In the genomic region with DNA sequence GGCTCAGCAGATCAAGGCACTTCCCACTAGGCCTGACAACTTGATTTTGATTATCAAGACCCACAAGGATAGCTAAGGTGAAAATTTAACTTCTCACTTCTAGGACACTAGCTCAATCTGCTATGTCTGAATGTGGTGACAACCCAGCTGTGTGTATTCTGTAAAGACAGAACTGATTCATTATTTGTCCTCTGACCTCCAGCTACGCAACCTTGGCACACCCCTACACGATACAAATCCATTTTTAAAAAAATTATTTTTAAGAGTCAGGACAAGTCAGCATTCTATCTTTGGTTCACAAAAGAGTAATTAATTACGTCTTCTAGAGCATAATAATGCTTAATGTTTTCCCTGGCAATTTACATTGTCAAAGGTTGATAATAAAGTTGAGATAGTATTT, we compare ENCODE assay signal across 16 mouse cellular contexts.
"Had no signal": no experiment of that assay in that cellular context is flagged by ENCODE, and none has a peak within 500 bp of the region (broad histone marks: within the 10 kb centered on the region; RNA-seq: fewer than 3 reads in every experiment).

No protein-coding gene starts in this region.

- H3K9me3 ChIP-seq: midbrain, embryonic 10.5 days; midbrain, embryonic 12.5 days; neural tube, embryonic 13.5 days; neural tube, embryonic 15.5 days had no signal

- H3K4me1 ChIP-seq: midbrain, embryonic 10.5 days; midbrain, embryonic 12.5 days; neural tube, embryonic 13.5 days; neural tube, embryonic 15.5 days had no signal

- ATAC-seq: midbrain, embryonic 16.5 days had no signal

- H3K27ac ChIP-seq: midbrain, embryonic 10.5 days; midbrain, embryonic 12.5 days; neural tube, embryonic 13.5 days; neural tube, embryonic 15.5 days had no signal

- H3K9ac ChIP-seq: lung, embryonic 14.5 days; midbrain, embryonic 12.5 days; neural tube, embryonic 13.5 days; neural tube, embryonic 15.5 days had no signal

- H3K4me3 ChIP-seq: midbrain, embryonic 10.5 days; midbrain, embryonic 12.5 days; myocyte; neural tube, embryonic 13.5 days; neural tube, embryonic 15.5 days had no signal

- DNase-seq: lung, embryonic 14.5 days; lung, postnatal 10 days; lung, postnatal 4 days; midbrain, embryonic 14.5 days; retina, postnatal 1 day; right cerebral cortex, adult 18-20 months; right cerebral cortex, postnatal 25 days; right cerebral cortex, postnatal 4 days; thymus, adult 18-20 months; thymus, postnatal 36 days had no signal

- H3K27me3 ChIP-seq: midbrain, embryonic 12.5 days; neural tube, embryonic 13.5 days; neural tube, embryonic 15.5 days had no signal

- H3K4me2 ChIP-seq: lung, embryonic 14.5 days; midbrain, embryonic 12.5 days; neural tube, embryonic 13.5 days; neural tube, embryonic 15.5 days had no signal
